Mouse (Mus musculus): Measurements from ENCODE around the gene Serp2. TPM values are rescaled to one million over a fixed set of nuclear protein-coding genes. Genes with fewer than 3 reads are reported as not detected.

Gene Serp2
- total and polyA plus RNA-seq, 2 experiments from 2014 or later: 199 to 271 TPM

- H3K9me3 ChIP-seq (ENCODE audit: low read length): no peaks in the 10 kb centered on the region
- TF ChIP-seq CTCF (IDR thresholded peaks at IDR 0.05): no peak
- H3K4me2 ChIP-seq (ENCODE audit: low read depth, low read length, poor library complexity, severe bottlenecking): peak overlapping the region; percentile 95; the same call in 1 of the 2 replicates
- ATAC-seq (ENCODE audit: low FRiP score) (no peak), DNase-seq (ENCODE audit: low spot score) (no peak)
- peaks cover 7% of the 10 kb centered on the region; the same call in 1 of the 2 replicates for H3K4me1 ChIP-seq (ENCODE audit: insufficient read depth, low read length)
- no peak overlapping the region for H3K27ac ChIP-seq (ENCODE audit: low read depth, low read length)
- 74% methylated on average over 9 of the region's 9 CpGs for WGBS
- no peak overlapping the region for H3K4me3 ChIP-seq (ENCODE audit: low read depth, low read length)
- no peaks in the 10 kb centered on the region for H3K27me3 ChIP-seq (ENCODE audit: insufficient read depth, low read length)
- H3K9ac ChIP-seq (replicated peaks; ENCODE audit: low read length, poor library complexity, severe bottlenecking): no peak overlapping the region
- peaks cover 15% of the 10 kb centered on the region for H3K36me3 ChIP-seq (ENCODE audit: insufficient read depth, low read length)
These were observed 48.7 kb downstream of the Serp2 start for GRCm38 (mm10) chr14:76507804-76508500.

GRCm38 (mm10) chr14:76507357-76507756 is 49.3 kb downstream of the Serp2 start:
- Histone ChIP-seq H3K36me3 (ENCODE audit: insufficient read depth, low read length) (peaks cover 15% of the 10 kb centered on the region), H3K9ac (replicated peaks; ENCODE audit: low read length, poor library complexity, severe bottlenecking) (peak overlapping the region; percentile 70; the same call in 1 of the 2 replicates)
- 78% methylated on average over 7 of the region's 7 CpGs for WGBS

GRCm38 (mm10) chr14:76506425-76507205 is 50.1 kb downstream of the Serp2 start:
- Histone ChIP-seq H3K27ac (ENCODE audit: low read depth, low read length) (peak overlapping the region; percentile 100), H3K9ac (replicated peaks; ENCODE audit: low read length, poor library complexity, severe bottlenecking) (peak overlapping the region; percentile 70), H3K27me3 (ENCODE audit: insufficient read depth, low read length) (no peaks in the 10 kb centered on the region), H3K4me2 (ENCODE audit: low read depth, low read length, poor library complexity, severe bottlenecking) (peak overlapping the region; percentile 95), H3K9me3 (ENCODE audit: low read length) (no peaks in the 10 kb centered on the region), H3K4me3 (ENCODE audit: low read depth, low read length) (peak overlapping the region; percentile 69), H3K36me3 (ENCODE audit: insufficient read depth, low read length) (peaks cover 15% of the 10 kb centered on the region), H3K4me1 (ENCODE audit: insufficient read depth, low read length) (peaks cover 7% of the 10 kb centered on the region; the same call in 1 of the 2 replicates)
- ATAC-seq (ENCODE audit: low FRiP score): no peak
- no peak for DNase-seq (ENCODE audit: low spot score)
- 36% methylated on average over 27 of the region's 27 CpGs for WGBS
- TF ChIP-seq CTCF (IDR thresholded peaks at IDR 0.05): no peak

More at GRCm38 (mm10) chr14:76507357-76507756, 49.3 kb downstream of the Serp2 start:
- peaks cover 7% of the 10 kb centered on the region; the same call in 1 of the 2 replicates for H3K4me1 ChIP-seq (ENCODE audit: insufficient read depth, low read length)
- ATAC-seq (ENCODE audit: low FRiP score): no peak
- no peaks in the 10 kb centered on the region for H3K27me3 ChIP-seq (ENCODE audit: insufficient read depth, low read length)
- no peak for TF ChIP-seq CTCF (IDR thresholded peaks at IDR 0.05)
- no peaks in the 10 kb centered on the region for H3K9me3 ChIP-seq (ENCODE audit: low read length)
- H3K27ac ChIP-seq (ENCODE audit: low read depth, low read length): no peak overlapping the region
- H3K4me2 ChIP-seq (ENCODE audit: low read depth, low read length, poor library complexity, severe bottlenecking): peak overlapping the region; percentile 95
- DNase-seq (ENCODE audit: low spot score): no peak
- H3K4me3 ChIP-seq (ENCODE audit: low read depth, low read length): peak overlapping the region; percentile 69; the same call in 1 of the 2 replicates

- H3K4me1 ChIP-seq (ENCODE audit: insufficient read depth, low read length): peaks cover 7% of the 10 kb centered on the region; the same call in 1 of the 2 replicates
- TF ChIP-seq CTCF (IDR thresholded peaks at IDR 0.05): no peak
- peaks cover 15% of the 10 kb centered on the region for H3K36me3 ChIP-seq (ENCODE audit: insufficient read depth, low read length)
- under 1% methylated on average over 31 of the region's 31 CpGs for WGBS
- peak overlapping the region; percentile 99 for H3K9ac ChIP-seq (replicated peaks; ENCODE audit: low read length, poor library complexity, severe bottlenecking)
- H3K27me3 ChIP-seq (ENCODE audit: insufficient read depth, low read length): no peaks in the 10 kb centered on the region
- no peaks in the 10 kb centered on the region for H3K9me3 ChIP-seq (ENCODE audit: low read length)
- H3K4me3 ChIP-seq (ENCODE audit: low read depth, low read length): peak overlapping the region; percentile 69
- DNase-seq (ENCODE audit: low spot score) (peak; percentile 98), ATAC-seq (ENCODE audit: low FRiP score) (peak; percentile 82)
- H3K4me2 ChIP-seq (ENCODE audit: low read depth, low read length, poor library complexity, severe bottlenecking): peak overlapping the region; percentile 95
- peak overlapping the region; percentile 100 for H3K27ac ChIP-seq (ENCODE audit: low read depth, low read length)
These were observed 51.1 kb downstream of the Serp2 start for GRCm38 (mm10) chr14:76505439-76506220.

- Histone ChIP-seq H3K4me1 (ENCODE audit: insufficient read depth, low read length) (peaks cover 9% of the 10 kb centered on the region; the same call in 1 of the 2 replicates), H3K9ac (replicated peaks; ENCODE audit: low read length, poor library complexity, severe bottlenecking) (peak overlapping the region; percentile 99), H3K27ac (ENCODE audit: low read depth, low read length) (peak overlapping the region; percentile 100), H3K4me3 (ENCODE audit: low read depth, low read length) (peak overlapping the region; percentile 69), H3K36me3 (ENCODE audit: insufficient read depth, low read length) (peaks cover 13% of the 10 kb centered on the region), H3K4me2 (ENCODE audit: low read depth, low read length, poor library complexity, severe bottlenecking) (peak overlapping the region; percentile 95), H3K27me3 (ENCODE audit: insufficient read depth, low read length) (no peaks in the 10 kb centered on the region), H3K9me3 (ENCODE audit: low read length) (no peaks in the 10 kb centered on the region)
- DNase-seq (ENCODE audit: low spot score) (no peak), ATAC-seq (ENCODE audit: low FRiP score) (no peak)
- WGBS: 1% methylated on average over 10 of the region's 10 CpGs
- TF ChIP-seq CTCF (IDR thresholded peaks at IDR 0.05): no peak
These were observed 51.6 kb downstream of the Serp2 start for GRCm38 (mm10) chr14:76505101-76505438.

Data from midbrain, postnatal 0 days (tissue).